Mouse (Mus musculus) ES-Bruce4 (cell line): Measurements from ENCODE around the gene Pygo2.

Source experiments
- CTCF ChIP-seq: IDR thresholded peaks from one replicate; pipeline ENCODE4 v1.8.1; 2011; ENCODE audit warnings: low read depth, low read length
- EP300 ChIP-seq: IDR thresholded peaks from 2 replicates; pipeline ENCODE4 v1.6.1; 2011; ENCODE audit warnings: low read depth, low read length; ENCODE audit not compliant: insufficient read depth

- TF ChIP-seq EP300 (no peak), CTCF (no peak)
Measured at GRCm38 (mm10) chr3:89421810-89422473, 8.1 kb upstream of the Pygo2 start.
